Mouse (Mus musculus): Measurements from ENCODE around the gene Mllt3. TPM values are rescaled to one million over a fixed set of nuclear protein-coding genes. Genes with fewer than 3 reads are reported as not detected.

Gene Mllt3
- polyA plus RNA-seq, 1 experiment from 2014 or later = 163 TPM

DNA sequence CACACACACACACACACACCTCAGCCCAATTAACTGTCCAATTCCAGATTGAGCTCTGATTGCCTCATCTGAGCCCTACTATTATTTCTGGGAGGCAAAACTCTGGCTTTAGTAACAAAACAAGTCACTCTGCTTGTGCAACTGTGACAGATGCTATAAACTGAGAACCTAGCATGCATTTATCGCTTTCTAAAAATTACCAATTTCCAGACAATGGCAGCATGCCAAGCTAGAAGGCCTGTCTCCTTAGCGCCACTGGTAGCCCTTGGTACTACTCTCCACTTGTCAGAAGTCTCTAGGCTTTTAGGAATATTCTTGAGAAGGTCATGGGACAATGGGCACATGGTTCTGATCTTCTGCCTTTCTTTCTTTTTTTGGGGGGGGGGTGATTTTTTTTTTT lies 257.4 kb downstream of the Mllt3 start:
- Histone ChIP-seq H3K4me3 (no peak overlapping the region), H3K9ac (replicated peaks) (no peak overlapping the region), H3K27me3 (no peaks in the 10 kb centered on the region), H3K4me1 (no peaks in the 10 kb centered on the region), H3K36me3 (peaks cover 27% of the 10 kb centered on the region), H3K4me2 (replicated peaks) (no peak overlapping the region), H3K27ac (replicated peaks) (no peak overlapping the region), H3K9me3 (no peaks in the 10 kb centered on the region)
- 63% methylated on average over 2 of the region's 2 CpGs for WGBS
- ATAC-seq (replicated peaks) = no peak

DNA sequence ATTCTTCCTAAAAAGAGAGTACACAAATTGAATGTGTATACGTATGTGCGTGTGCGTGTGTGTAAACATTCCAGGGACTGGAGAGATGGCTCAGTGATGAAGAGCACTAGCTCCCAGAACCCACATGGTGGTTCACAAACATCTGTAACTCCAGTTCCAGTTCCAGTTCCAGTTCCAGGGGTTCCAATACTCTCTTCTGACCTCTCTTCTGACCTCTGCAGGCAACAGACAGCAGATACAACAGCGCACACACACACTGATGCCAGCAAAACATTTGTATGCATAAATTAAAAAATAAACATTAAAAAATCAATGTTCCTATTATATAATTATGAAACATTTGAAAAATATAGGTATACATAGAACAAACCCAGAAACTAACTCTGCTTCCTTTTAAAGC lies 258.6 kb downstream of the Mllt3 start:
- no peak overlapping the region for H3K9ac ChIP-seq (replicated peaks)
- 95% methylated on average over 4 of the region's 4 CpGs for WGBS
- no peak overlapping the region for H3K4me3 ChIP-seq
- no peak overlapping the region for H3K4me2 ChIP-seq (replicated peaks)
- H3K27me3 ChIP-seq = no peaks in the 10 kb centered on the region
- H3K4me1 ChIP-seq = no peaks in the 10 kb centered on the region
- peaks cover 21% of the 10 kb centered on the region for H3K36me3 ChIP-seq
- H3K9me3 ChIP-seq = no peaks in the 10 kb centered on the region
- no peak for ATAC-seq (replicated peaks)
- H3K27ac ChIP-seq (replicated peaks) = no peak overlapping the region

DNA sequence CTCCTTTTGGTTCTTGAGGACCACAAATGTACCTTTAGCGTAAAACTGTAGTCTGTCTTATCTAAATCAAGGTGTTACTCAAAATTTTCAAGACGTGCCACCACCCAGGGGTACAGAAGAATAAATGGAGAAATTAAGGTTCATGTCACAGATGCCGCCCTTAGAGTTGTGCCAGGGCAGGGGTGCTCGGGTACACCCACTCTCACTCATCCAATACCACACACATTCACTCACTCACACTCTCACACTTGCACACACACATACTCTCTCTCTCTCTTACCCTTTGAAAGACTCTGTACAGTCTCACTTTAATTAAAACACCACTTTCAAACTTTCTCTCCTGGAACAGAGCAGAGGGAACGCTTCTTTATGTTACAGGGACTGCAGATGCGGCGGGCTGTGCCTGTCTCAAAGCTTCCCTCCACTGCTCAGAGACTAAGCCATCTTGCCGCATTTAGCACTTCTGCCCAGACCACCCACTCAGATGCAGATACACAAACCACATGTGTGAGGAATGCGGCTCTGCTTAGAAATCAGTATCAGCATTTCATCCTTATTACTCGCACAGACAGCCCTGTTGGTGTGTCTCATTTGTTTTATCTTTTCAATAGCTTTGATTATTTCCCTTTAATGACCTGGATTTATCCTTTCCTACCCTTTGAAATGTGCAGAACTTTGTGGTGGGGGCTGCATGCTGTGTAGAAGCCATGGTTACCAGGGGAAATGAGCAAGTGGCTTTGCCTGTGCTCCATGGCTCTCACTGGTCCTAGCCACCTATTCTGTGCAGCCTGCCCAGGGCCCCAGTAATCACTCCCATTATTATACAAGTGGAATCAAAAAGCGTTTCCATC lies 265.2 kb downstream of the Mllt3 start:
- Histone ChIP-seq H3K9me3 (no peaks in the 10 kb centered on the region), H3K9ac (replicated peaks) (no peak overlapping the region), H3K4me2 (replicated peaks) (no peak overlapping the region), H3K4me1 (peaks cover 12% of the 10 kb centered on the region), H3K27ac (replicated peaks) (no peak overlapping the region), H3K36me3 (peaks cover 6% of the 10 kb centered on the region), H3K4me3 (no peak overlapping the region), H3K27me3 (no peaks in the 10 kb centered on the region)
- peak; percentile 81 for ATAC-seq (replicated peaks)
- 27% methylated on average over 11 of the region's 11 CpGs for WGBS

DNA sequence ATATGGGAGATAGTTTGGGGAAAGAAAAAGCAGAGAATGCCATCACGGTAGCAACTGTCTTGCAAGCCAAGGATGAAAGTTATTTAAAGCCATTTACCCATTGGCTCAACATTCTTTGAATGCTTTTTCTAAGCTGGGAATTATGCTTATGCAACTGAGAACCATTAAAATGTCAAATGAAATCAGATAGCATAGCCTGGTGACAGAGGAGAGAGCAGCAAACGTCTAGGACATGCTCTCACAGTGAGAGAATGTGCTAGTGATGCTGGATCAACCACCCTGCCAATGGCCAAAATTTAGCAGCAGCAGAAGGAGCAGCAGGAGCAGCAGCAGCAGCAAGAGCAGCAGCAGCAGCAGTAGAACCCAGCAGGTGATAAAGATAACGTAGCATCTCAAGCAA lies 267.4 kb downstream of the Mllt3 start:
- no peaks in the 10 kb centered on the region for H3K9me3 ChIP-seq
- 73% methylated on average over 3 of the region's 3 CpGs for WGBS

DNA sequence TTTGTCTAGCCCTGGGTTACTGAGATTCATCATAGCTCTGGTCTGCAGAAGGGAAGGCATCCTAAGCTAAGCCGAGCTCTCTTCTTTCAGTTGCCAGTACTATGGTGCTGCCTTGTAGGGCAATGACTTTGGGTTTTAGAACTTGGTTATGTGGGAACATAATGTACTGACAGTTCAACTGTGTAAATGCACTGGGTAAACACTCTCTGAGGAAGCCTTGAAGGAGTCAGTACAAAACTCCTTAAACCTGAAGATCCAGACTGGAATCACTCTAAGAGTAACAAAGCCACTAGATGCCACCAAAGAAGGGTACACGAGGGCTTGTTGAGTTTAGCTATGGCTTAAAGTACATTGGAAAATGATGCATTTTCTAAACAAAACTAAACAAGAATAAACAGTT lies 272.1 kb downstream of the Mllt3 start:
- no peak for ATAC-seq (replicated peaks)
- no peaks in the 10 kb centered on the region for H3K9me3 ChIP-seq
- H3K36me3 ChIP-seq = no peaks in the 10 kb centered on the region
- H3K4me1 ChIP-seq = no peaks in the 10 kb centered on the region
- no peak overlapping the region for H3K4me2 ChIP-seq (replicated peaks)
- H3K27ac ChIP-seq (replicated peaks) = no peak overlapping the region
- H3K27me3 ChIP-seq = no peaks in the 10 kb centered on the region
- 84% methylated on average over 2 of the region's 2 CpGs for WGBS
- H3K9ac ChIP-seq (replicated peaks) = no peak overlapping the region
- H3K4me3 ChIP-seq = no peak overlapping the region

More for the DNA sequence above, 267.4 kb downstream of the Mllt3 start:
- H3K27ac ChIP-seq (replicated peaks) = no peak overlapping the region
- no peak for ATAC-seq (replicated peaks)
- H3K4me3 ChIP-seq = no peak overlapping the region
- peaks cover 12% of the 10 kb centered on the region for H3K4me1 ChIP-seq
- no peak overlapping the region for H3K4me2 ChIP-seq (replicated peaks)
- no peak overlapping the region for H3K9ac ChIP-seq (replicated peaks)
- H3K36me3 ChIP-seq = no peaks in the 10 kb centered on the region
- no peaks in the 10 kb centered on the region for H3K27me3 ChIP-seq

DNA sequence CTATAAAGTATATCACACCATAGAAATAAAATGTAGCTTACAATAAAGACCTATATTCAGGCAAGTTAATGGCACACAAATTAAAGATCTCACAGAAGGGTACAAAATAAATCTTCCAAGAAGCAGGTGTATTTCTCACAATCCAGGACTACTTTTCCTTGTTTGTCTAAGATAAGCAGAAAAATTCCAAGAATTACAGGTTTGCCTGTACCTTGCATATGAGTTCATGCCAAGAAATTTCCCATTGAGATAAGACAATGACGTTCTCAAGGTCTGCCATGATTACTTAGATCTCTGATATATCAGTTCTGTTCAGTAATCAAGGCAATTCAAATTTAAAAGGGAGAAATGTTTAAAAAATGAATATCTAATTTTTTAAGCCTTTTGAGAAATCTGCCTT lies 272.9 kb downstream of the Mllt3 start:
- H3K36me3 ChIP-seq = no peaks in the 10 kb centered on the region
- H3K4me1 ChIP-seq = no peaks in the 10 kb centered on the region
- WGBS = 90% methylated on average over 1 of the region's 1 CpGs
- no peak overlapping the region for H3K4me2 ChIP-seq (replicated peaks)
- no peak for ATAC-seq (replicated peaks)
- no peak overlapping the region for H3K4me3 ChIP-seq
- no peaks in the 10 kb centered on the region for H3K27me3 ChIP-seq
- no peak overlapping the region for H3K9ac ChIP-seq (replicated peaks)
- H3K27ac ChIP-seq (replicated peaks) = no peak overlapping the region
- H3K9me3 ChIP-seq = no peaks in the 10 kb centered on the region

DNA sequence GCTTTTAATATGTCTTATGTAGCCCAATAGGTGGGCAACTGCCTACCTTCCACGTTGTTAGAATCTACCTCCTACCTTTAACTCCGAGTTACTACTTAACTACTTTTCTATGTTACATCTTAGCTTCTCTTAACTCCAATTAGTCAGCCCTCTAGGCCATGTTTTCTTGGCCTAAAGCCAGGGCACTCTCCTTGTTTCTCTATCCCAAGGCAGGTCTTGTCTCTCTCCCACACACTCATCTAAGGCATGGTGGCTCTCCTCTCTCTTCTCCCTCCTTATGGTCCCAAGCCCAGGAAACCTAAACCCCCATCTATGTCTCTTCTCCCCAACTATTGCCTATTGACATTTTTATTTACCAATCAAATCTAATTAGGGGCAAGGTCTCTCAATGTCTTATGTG lies 273.5 kb downstream of the Mllt3 start:
- WGBS = 81% methylated on average over 2 of the region's 2 CpGs

DNA sequence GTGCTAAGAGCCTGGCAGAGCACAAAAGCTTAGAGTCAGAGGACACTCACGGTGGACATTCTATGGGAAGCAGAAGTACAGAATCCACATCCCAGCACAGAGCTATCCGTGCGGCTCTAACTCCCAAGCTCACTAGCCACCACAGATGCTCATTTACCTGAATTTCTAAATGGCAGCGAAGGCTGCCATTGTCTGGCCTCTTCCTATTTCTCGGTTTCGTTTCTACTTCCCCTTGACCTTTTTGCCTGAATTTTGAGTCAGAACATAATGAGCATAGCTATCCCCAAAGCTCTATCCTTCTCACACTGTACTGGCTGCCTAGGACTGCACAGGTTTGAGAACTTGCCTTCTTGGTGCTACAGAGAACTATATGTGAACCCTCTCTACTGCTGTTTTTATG lies 274.1 kb downstream of the Mllt3 start:
- H3K9me3 ChIP-seq = no peaks in the 10 kb centered on the region
- H3K9ac ChIP-seq (replicated peaks) = no peak overlapping the region
- H3K4me3 ChIP-seq = no peak overlapping the region
- no peak overlapping the region for H3K27ac ChIP-seq (replicated peaks)
- no peaks in the 10 kb centered on the region for H3K27me3 ChIP-seq
- no peaks in the 10 kb centered on the region for H3K4me1 ChIP-seq
- no peaks in the 10 kb centered on the region for H3K36me3 ChIP-seq
- H3K4me2 ChIP-seq (replicated peaks) = no peak overlapping the region
- WGBS = 94% methylated on average over 6 of the region's 6 CpGs
- no peak for ATAC-seq (replicated peaks)

More for the DNA sequence above, 273.5 kb downstream of the Mllt3 start:
- no peaks in the 10 kb centered on the region for H3K9me3 ChIP-seq
- H3K27me3 ChIP-seq = no peaks in the 10 kb centered on the region
- no peak for ATAC-seq (replicated peaks)
- H3K36me3 ChIP-seq = no peaks in the 10 kb centered on the region
- H3K4me2 ChIP-seq (replicated peaks) = no peak overlapping the region
- H3K9ac ChIP-seq (replicated peaks) = no peak overlapping the region
- no peak overlapping the region for H3K27ac ChIP-seq (replicated peaks)
- H3K4me1 ChIP-seq = no peaks in the 10 kb centered on the region
- H3K4me3 ChIP-seq = no peak overlapping the region

DNA sequence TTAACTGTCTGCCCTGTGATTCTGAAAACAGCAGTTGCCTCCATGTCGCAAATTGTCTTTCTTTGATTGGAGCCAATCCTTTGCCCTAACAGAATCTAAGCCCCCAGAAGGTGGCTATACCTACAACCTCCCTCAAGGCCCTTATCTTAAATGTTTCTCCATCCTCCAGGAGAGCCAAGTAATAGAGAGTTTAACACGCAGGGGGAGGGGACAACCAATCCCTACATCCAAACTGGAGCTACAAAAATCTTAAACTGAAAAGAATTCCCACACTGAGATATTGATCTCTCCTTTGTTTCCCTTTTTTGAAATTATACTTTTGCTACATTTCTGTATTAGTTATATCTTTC lies 281.7 kb downstream of the Mllt3 start:
- 97% methylated on average over 2 of the region's 2 CpGs for WGBS
- Histone ChIP-seq H3K9me3 (no peaks in the 10 kb centered on the region), H3K4me3 (no peak overlapping the region), H3K27ac (replicated peaks) (no peak overlapping the region), H3K4me2 (replicated peaks) (no peak overlapping the region), H3K9ac (replicated peaks) (no peak overlapping the region), H3K36me3 (no peaks in the 10 kb centered on the region), H3K27me3 (no peaks in the 10 kb centered on the region), H3K4me1 (peaks cover 6% of the 10 kb centered on the region)
- ATAC-seq (replicated peaks) = no peak

DNA sequence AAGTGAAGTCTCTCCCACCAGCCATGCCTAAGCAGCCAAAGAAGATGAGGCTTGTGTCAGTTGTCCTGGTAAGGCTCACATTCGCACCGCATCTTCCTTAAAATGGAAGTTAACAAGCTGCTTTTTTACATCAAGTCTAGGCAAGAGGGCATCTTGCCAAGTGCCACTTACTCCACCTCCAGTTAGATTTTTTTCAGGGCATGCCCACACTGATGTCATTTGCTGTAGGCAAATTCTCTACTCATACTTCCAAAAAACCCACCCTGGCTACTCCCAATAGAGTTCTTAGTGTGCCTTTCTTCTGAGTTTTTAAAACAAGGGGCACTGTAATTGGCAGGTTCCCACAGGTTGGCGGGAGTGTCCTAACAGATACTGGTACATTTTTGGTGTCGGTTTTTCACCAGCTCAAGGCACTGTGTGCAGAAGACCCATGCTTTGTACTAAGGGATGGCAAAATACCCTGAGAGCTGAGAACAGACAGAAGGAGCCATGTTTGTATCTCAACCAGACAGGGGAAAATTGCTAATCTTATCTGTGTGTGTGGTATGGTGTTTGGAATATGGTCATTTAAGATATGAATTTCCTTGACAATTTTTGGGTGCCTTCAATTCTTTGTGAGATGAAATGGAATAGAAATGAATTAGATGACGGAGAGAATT lies 282.2 kb downstream of the Mllt3 start:
- Histone ChIP-seq H3K4me3 (no peak overlapping the region), H3K27ac (replicated peaks) (no peak overlapping the region), H3K27me3 (no peaks in the 10 kb centered on the region), H3K4me1 (peaks cover 6% of the 10 kb centered on the region), H3K9ac (replicated peaks) (no peak overlapping the region), H3K9me3 (no peaks in the 10 kb centered on the region), H3K36me3 (no peaks in the 10 kb centered on the region), H3K4me2 (replicated peaks) (no peak overlapping the region)
- no peak for ATAC-seq (replicated peaks)
- 65% methylated on average over 5 of the region's 5 CpGs for WGBS

DNA sequence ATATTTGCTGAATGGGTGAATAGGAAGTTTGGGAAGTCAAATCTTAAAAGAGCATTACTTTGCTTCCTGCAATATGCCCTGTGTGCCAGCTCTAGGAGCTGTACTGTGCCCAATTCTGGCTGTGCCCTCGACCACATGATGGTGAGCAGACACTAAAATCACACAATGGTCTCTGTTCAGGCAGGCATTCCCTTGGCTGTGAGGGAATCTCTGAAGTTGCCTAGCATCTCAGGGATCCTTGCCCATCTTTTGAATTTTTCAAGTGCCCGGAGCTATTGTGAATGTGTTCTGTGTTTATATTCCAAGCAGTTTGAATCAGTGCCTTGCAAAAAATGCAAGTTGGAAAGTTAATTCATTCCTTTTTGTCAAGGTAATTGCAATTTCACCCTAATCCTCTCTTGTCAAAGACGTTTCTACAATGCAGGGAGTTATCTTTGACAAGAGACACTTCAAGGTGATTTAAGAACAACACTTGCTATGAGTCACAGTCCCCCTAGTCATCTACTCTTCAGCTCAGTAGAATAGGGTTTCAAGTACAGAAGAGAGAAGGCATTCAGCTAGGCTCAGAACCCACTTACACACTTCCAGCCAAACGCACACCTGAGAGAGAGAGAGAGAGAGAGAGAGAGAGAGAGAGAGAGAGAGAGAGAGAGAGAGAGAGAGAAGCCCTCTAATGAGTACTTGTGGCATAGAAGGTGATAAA lies 283.5 kb downstream of the Mllt3 start:
- WGBS = 18% methylated on average over 4 of the region's 4 CpGs
- Histone ChIP-seq H3K27me3 (no peaks in the 10 kb centered on the region), H3K4me3 (no peak overlapping the region), H3K9me3 (no peaks in the 10 kb centered on the region), H3K27ac (replicated peaks) (no peak overlapping the region), H3K36me3 (no peaks in the 10 kb centered on the region), H3K4me2 (replicated peaks) (no peak overlapping the region), H3K4me1 (peaks cover 6% of the 10 kb centered on the region), H3K9ac (replicated peaks) (no peak overlapping the region)
- ATAC-seq (replicated peaks) = no peak

DNA sequence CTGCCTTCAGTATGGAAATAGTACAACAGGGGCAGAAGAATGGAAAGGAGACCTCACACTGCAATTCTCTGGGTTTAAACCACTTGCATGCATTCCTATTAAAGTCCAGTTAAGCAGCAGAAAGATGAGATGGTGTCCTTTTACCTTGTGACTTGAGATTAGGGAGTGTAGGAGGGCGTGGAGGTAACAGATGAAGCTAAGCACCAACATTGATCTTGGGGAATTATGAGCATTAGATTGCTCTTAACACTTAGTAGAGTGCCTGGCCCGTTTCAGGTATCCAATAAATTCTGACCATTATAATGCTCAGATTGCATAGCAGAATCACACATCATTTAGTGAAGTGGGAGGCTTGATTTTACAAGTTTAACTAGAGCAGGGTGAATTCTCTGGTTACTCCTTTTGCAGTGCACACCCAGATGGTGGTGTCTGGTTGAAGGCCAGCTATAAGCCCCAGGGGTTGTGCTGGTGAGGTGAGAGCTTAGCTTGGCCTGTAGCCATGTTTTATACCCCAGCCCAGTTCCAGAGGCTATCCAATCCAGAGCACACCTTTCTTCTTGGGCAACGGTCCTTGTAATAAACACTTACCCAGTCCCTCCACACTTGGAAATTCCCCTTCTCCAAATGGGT lies 288.0 kb downstream of the Mllt3 start:
- H3K9me3 ChIP-seq = no peaks in the 10 kb centered on the region
- H3K9ac ChIP-seq (replicated peaks) = no peak overlapping the region
- no peak for ATAC-seq (replicated peaks)
- H3K27me3 ChIP-seq = no peaks in the 10 kb centered on the region
- WGBS = 86% methylated on average over 3 of the region's 3 CpGs
- no peak overlapping the region for H3K4me3 ChIP-seq
- no peaks in the 10 kb centered on the region for H3K36me3 ChIP-seq
- H3K4me1 ChIP-seq = no peaks in the 10 kb centered on the region
- no peak overlapping the region for H3K4me2 ChIP-seq (replicated peaks)
- H3K27ac ChIP-seq (replicated peaks) = no peak overlapping the region

Measured in forebrain, embryonic 15.5 days (tissue).